Mouse (Mus musculus) cerebellum, adult 2 months (tissue): ENCODE results near the gene Atrnl1.

Experiments
- CTCF ChIP-seq: fragments of 200-500 bp; IDR thresholded peaks from 2 replicates; pipeline ENCODE4 v1.5.1; 2011; ENCODE audit warnings: low read depth, mild to moderate bottlenecking, control low read depth, low read length, moderate library complexity, borderline replicate concordance; ENCODE audit not compliant: insufficient read depth
- POLR2A ChIP-seq: fragments of 200-500 bp; IDR thresholded peaks from 2 replicates; pipeline ENCODE4 v1.6.1; 2011; ENCODE audit warnings: low read length, control low read depth, borderline replicate concordance; ENCODE audit not compliant: insufficient read depth

DNA sequence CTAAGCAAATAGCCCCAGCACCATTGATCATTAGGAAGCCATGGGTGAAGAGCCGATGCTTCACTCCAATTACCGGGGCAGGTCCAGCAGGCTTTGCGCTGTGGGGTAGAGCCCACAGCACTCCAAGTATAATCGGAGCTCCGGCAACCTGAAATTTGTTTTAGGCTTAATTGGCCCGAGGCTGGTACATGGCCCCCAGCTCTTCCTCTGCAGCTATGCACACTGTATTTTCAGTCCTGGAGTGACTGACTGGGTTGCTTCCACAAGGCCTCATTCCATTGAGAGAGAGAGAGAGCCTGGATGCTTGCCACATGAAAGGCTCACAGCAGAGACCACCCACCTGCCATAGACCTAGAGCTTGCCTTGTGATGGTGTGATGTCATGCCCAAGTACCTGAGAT is 555.3 kb downstream of the Atrnl1 start:
- TF ChIP-seq CTCF (no peak), POLR2A (no peak)
